Mouse (Mus musculus) layer of hippocampus, postnatal 14 days (tissue): ENCODE data around the gene Sdha. TPM values are rescaled to one million over a fixed set of nuclear protein-coding genes. Genes with fewer than 3 reads are reported as not detected.
A peak's percentile ranks its signal among the peaks of the same experiment; 100 is the strongest.

Experiments
- DNase-seq, 2 experiments: peaks; one replicate each; pipeline ENCODE4 v3.0.0; 2021 to 2022; ENCODE audit warnings: low spot score in 2 of 2, mixed read lengths in 1 of 2
- long read RNA-seq, 2 experiments: library from polyadenylated mRNA; stranded (forward); transcript quantifications; one replicate each; pipeline ENCODE4 v2.0.0; 2021
- total RNA-seq, 2 experiments: library from RNA; stranded (reverse); gene quantifications; 2 replicates each; pipeline ENCODE4 v1.2.3; 2021

The Sdha gene
- total RNA-seq, result 100 to 1,000 TPM; 280 to 283 TPM
- long read RNA-seq, experiment 1, transcript Sdha-201 (15 exons, 2,900 nt), result major isoform, 378 of 424 reads
- long read RNA-seq, experiment 1, partial matches to known transcripts, result 24 of 424 reads
- long read RNA-seq, experiment 1, other reads (novel, unspliced or antisense), result 21 of 424 reads
- long read RNA-seq, experiment 2, transcript Sdha-201 (15 exons, 2,900 nt), result major isoform, 391 of 465 reads
- long read RNA-seq, experiment 2, partial matches to known transcripts, result 34 of 465 reads
- long read RNA-seq, experiment 2, other reads (novel, unspliced or antisense), result 38 of 465 reads

GRCm38 (mm10) chr13:74349566-74350434 is at the start of gene Sdha, which contains the start of gene Ccdc127:
TSS of gene Sdha (minus strand) at chr13:74350280.
TSS of gene Ccdc127 (plus strand) at chr13:74350309.
- peak; percentile 96 to 98 for DNase-seq

DNA sequence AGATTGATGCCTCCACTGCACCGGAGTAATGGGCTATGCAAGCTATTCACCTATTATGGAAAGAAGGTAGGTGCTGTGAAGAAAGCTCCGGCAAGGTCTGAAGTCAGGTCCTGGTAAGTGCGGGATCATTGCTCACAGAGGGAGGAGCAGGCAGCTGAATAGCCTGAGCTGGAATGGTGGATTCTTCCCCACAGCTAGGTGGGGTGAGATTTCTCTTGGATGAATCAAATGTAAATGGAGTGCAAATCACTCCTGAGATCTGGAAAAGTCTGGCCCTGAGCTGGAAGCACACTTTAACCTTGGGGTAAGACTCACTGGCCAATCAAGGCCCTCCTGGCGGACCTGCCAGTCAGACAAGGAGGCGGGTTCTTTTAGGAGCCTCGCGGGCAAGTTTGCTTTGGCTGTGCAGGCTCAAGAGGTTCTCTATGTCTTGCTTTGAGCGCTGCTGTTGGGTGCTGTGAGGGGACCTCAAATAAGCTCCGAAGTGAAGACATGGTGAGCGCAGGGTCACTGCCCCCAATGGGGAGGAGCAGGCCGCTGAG is 49.3 kb upstream of the Sdha start, which contains the start of gene Ftl1-ps1:
Gene Ftl1-ps1, plus strand, starts transcription at position 397 of the 542 bp plus-strand sequence.
- no peak for DNase-seq

GRCm38 (mm10) chr13:74391156-74391555 is 41.1 kb upstream of the Sdha start:
- DNase-seq, result no peak

GRCm38 (mm10) chr13:74390371-74390990 is 40.4 kb upstream of the Sdha start, which contains the start of gene Zfp72:
TSS of gene Zfp72 (minus strand) at chr13:74390836.
- peak; percentile 70 to 90 for DNase-seq

GRCm38 (mm10) chr13:74389730-74390129 is 39.6 kb upstream of the Sdha start:
- no peak for DNase-seq

GRCm38 (mm10) chr13:74382289-74382688 is 32.2 kb upstream of the Sdha start:
- DNase-seq, result no peak

DNA sequence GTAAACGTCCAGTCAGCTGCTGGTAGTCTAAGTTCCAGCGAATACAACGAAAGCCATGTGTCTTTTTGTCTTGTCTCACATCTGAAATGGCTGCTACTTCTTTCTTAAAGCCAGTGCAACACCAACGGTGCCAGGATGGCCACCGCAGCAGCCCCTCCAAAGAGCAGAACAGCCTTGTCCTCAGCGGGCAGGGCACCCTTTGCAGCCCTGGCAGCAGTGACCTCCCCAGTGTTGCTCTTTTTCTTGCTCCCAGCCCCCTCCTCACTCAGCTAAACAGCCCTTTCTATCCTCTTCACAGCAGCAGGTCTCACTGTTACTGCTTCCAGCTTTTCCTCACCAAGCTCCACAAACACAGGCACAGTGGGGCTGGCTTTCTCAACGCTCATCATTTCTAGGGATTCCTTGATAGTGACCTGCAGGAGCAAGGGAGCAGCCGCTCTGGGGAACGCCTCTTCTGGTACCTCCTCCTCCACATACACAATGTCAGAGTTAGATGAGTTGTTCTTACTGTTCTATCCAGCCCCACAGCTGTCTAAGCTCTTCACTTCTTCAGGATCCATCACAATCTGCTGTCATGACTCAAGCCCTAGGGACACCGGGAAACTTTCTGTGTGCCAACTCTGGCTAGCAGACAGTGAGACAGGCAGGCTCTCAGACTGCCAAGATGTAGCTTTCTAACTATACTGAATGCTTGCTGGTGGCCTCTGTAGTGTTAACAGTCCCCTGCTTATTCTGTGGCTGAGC is 31.6 kb upstream of the Sdha start:
- DNase-seq, result peak in 1 of 2 experiments; percentile 13

GRCm38 (mm10) chr13:74363859-74364235 is 13.8 kb upstream of the Sdha start, which contains the start of gene Lrrc14b:
TSS of gene Lrrc14b (minus strand) at chr13:74364005.
- DNase-seq, result no peak

DNA sequence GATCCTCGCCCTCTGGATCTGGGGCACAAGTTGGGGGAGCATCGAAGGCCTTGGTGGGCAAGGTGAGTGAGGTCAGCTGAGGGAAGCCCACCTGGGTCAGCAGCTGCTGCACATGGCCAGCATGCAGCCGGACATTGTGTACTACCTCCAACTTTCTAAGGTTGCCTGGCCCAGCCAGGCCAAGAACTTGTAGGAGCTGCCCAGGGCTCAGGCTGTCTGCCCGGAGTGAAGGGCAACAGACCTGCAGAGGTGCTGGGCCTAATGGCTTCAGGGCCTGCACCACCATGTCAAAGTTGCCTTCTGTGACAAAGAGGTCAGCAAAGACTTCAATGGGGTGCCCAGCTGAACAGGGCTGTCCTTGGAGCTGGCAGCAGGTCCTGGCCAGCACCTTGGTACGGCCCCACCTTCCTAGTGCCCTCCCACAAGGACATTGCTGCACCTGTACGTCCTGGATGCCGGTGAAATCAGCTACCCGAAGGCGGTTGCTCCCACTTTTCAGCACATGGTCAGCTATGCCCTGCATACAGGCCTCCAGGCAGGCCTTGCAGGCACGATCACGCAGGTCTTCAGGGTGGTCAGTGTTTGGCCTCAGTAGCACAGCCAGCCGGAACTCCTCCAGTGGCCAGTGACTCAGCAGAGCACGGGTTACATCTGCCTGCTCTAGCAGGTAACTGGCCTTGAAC is 13.2 kb upstream of the Sdha start:
- no peak for DNase-seq

DNA sequence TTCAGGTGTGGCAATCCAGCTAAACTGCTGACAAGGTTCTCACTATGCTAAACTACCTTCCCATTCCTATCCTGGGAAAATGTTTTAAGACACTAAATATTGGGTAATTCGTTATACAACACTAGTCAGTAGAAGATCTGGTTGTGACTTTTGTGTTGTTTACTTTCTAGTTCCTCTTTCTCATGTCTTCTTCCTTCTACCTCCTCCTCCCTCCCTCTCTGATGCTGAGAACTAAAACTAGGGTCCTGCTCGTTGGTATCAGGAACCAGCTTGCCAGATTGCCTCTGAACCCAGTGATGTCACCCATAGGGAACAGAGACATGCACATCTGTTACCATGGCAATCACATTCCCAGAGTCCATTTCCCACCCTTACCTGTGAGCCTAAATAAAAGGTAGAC is 12.1 kb upstream of the Sdha start:
- no peak for DNase-seq

GRCm38 (mm10) chr13:74356491-74356890 is 6.4 kb upstream of the Sdha start:
- DNase-seq, result no peak

GRCm38 (mm10) chr13:74350435-74350906 is 391 bp upstream of the Sdha start:
- no peak for DNase-seq

DNA sequence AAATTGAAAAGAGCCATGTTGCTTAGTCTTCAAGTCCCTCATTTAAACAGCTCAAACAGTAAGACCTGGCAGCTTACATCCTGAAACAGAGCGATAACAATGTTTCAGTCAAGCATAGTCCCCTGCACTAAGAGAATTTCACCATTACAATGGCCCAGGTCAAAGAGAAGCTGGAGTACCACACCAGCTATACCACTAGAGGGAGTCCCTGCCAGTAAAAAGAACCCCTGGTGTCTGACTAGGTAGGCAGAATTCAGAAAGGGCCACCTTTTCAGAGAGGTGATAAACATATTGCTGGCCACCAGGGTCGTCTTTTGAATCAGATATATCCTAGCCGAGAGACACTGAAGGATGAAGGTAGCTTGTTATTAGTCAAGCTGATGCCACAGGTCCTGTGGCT is 9.0 kb downstream of the Sdha start:
- peak in 1 of 2 experiments; percentile 26 for DNase-seq

DNA sequence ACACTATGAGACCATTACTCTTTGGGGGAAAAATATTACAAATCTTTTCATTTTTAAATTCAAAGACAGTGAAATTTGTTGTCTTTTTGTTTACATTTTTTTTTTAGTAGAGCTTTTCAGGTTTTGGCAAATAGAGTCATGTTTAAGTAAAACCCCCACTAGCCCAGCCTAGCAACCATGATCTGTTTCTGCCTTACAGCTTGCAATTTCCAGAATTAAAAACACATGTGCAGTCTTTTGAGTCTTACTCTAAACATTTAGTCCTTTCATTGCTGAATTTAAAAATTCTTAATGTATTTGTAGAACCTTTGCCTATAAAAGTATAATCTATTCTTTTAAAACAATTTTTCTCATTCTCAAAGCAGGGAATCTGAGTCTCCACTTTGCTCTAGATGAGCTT is 20.8 kb downstream of the Sdha start:
- DNase-seq, result no peak

DNA sequence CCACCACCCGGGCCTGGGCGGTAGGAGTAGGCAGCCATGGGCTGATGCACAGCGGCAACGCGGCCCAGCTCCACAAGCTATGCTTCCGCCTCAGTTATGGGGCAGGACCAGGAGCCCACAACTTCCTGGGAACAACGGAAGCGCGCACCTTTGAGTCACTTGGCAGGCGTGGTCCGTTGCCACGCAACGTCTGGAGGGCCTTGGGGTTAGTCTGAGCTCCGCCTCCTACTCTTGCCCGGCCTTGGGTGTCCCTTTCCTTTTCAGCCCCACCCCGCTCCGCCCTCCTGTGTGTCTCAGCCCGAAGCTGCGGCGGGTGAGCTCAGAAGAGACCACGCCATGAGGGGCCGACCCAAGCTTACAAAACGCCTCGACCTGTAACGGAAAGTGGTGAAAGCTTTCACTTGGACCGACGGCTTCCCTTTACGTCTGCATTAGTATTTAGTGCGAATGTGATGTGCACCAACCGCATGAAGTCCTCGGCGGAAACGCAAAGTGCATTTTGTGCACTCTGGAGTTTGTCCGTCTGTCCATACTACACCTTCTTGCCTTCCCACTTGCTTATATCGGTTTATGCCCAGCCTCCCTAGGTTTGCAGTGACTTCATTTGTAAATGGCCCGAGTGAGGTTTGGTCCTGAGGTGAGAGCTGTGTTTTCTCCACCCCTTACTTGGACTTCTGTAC is 32.8 kb downstream of the Sdha start, which contains the start of gene Pdcd6:
Gene Pdcd6, minus strand, starts transcription at position 411 of the 680 bp plus-strand sequence.
- peak; percentile 83 to 89 for DNase-seq

DNA sequence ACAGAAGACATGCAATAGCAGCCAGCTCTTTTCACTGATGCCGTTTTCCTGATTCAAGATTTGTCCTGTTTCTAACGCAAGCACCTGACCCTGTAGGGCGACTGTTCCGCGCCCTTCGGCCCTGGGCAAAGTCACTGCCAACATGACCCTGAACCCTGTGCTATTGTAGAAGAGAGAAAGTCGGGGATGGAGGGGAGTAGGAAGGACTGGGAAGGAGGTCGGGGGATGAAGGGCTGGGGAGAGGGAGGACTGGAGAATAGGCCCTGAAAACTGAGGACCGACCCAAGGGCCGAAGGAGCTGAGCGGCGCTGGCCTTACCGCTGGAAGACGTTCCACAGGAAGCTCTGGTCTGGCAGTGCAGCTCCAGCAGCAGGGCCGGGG is 33.3 kb downstream of the Sdha start:
- DNase-seq, result no peak

- no peak for DNase-seq
These were observed 33.7 kb downstream of the Sdha start for GRCm38 (mm10) chr13:74316386-74316785.

- DNase-seq, result no peak
These were observed 35.5 kb downstream of the Sdha start for GRCm38 (mm10) chr13:74314616-74315015.

DNA sequence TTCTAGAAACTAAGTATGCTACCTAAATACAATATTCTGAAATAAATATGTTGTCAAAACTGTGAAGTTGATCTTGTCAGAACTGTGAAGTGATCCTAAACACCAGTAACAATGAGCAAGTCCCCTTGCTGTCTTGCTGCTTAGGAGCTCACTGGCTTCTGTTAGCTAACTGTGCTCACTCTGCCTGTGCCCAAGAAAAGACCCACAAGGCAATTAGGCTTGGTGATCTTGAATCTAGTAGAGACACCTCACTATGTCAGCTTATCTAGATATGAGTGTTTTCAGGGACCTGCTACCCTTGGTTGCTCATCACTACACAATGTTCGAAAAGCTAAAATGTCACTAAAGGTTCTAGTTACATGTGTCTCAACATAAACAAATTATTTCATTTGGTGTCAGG is 44.3 kb downstream of the Sdha start:
- DNase-seq, result no peak
